Mouse (Mus musculus): ENCODE measurements at regions not wholly inside any gene's neighbourhood (a gene's known extent, or its start where the extent isn't known, plus 50 kb on each side); places are given as distances from the start of the nearest gene placed in this dataset.

- Histone ChIP-seq H3K9me3 (no peaks in the 10 kb centered on the region), H3K36me3 (no peaks in the 10 kb centered on the region), H3K27me3 (replicated peaks) (no peaks in the 10 kb centered on the region), H3K4me3 (replicated peaks) (no peak overlapping the region), H3K4me2 (no peak overlapping the region), H3K27ac (no peak overlapping the region), H3K9ac (no peak overlapping the region), H3K4me1 (no peaks in the 10 kb centered on the region)
- ATAC-seq (ENCODE audit: insufficient read depth, low FRiP score, low read depth), result no peak
- 75% methylated on average over 2 of the region's 2 CpGs for WGBS
These were observed 331.3 kb downstream of the Gja1 start for GRCm38 (mm10) chr10:56708411-56708810.

GRCm38 (mm10) chr10:56708886-56709285 is 331.8 kb downstream of the Gja1 start:
- 50% methylated on average over 1 of the region's 1 CpGs for WGBS
- Histone ChIP-seq H3K27ac (no peak overlapping the region), H3K27me3 (replicated peaks) (no peaks in the 10 kb centered on the region), H3K36me3 (no peaks in the 10 kb centered on the region), H3K4me1 (no peaks in the 10 kb centered on the region), H3K4me2 (no peak overlapping the region), H3K4me3 (replicated peaks) (no peak overlapping the region), H3K9ac (no peak overlapping the region), H3K9me3 (no peaks in the 10 kb centered on the region)
- no peak for ATAC-seq (ENCODE audit: insufficient read depth, low FRiP score, low read depth)

- Histone ChIP-seq H3K27ac (no peak overlapping the region), H3K9me3 (no peaks in the 10 kb centered on the region), H3K4me1 (no peaks in the 10 kb centered on the region), H3K36me3 (no peaks in the 10 kb centered on the region), H3K4me3 (replicated peaks) (no peak overlapping the region), H3K9ac (no peak overlapping the region), H3K27me3 (replicated peaks) (no peaks in the 10 kb centered on the region), H3K4me2 (no peak overlapping the region)
- 56% methylated on average over 7 of the region's 7 CpGs for WGBS
- no peak for ATAC-seq (ENCODE audit: insufficient read depth, low FRiP score, low read depth)
These were observed 335.5 kb downstream of the Gja1 start for GRCm38 (mm10) chr10:56712611-56713105.

- ATAC-seq (ENCODE audit: insufficient read depth, low FRiP score, low read depth), result no peak
- Histone ChIP-seq H3K4me1 (no peaks in the 10 kb centered on the region), H3K4me3 (replicated peaks) (no peak overlapping the region), H3K36me3 (no peaks in the 10 kb centered on the region), H3K9me3 (no peaks in the 10 kb centered on the region), H3K9ac (no peak overlapping the region), H3K4me2 (no peak overlapping the region), H3K27ac (no peak overlapping the region), H3K27me3 (replicated peaks) (no peaks in the 10 kb centered on the region)
These were observed 359.9 kb downstream of the Gja1 start for GRCm38 (mm10) chr10:56737073-56737472.

GRCm38 (mm10) chr10:56739621-56740020 is 362.5 kb downstream of the Gja1 start:
- Histone ChIP-seq H3K9me3 (no peaks in the 10 kb centered on the region), H3K4me2 (no peak overlapping the region), H3K36me3 (no peaks in the 10 kb centered on the region), H3K4me1 (no peaks in the 10 kb centered on the region), H3K27me3 (replicated peaks) (no peaks in the 10 kb centered on the region), H3K4me3 (replicated peaks) (no peak overlapping the region), H3K27ac (no peak overlapping the region), H3K9ac (no peak overlapping the region)
- ATAC-seq (ENCODE audit: insufficient read depth, low FRiP score, low read depth), result no peak
- WGBS, result 69% methylated on average over 3 of the region's 3 CpGs

GRCm38 (mm10) chr10:56752134-56752533 is 375.0 kb downstream of the Gja1 start:
- Histone ChIP-seq H3K4me2 (no peak overlapping the region), H3K9ac (no peak overlapping the region), H3K27me3 (replicated peaks) (no peaks in the 10 kb centered on the region), H3K4me1 (no peaks in the 10 kb centered on the region), H3K36me3 (no peaks in the 10 kb centered on the region), H3K4me3 (replicated peaks) (no peak overlapping the region), H3K27ac (no peak overlapping the region), H3K9me3 (no peaks in the 10 kb centered on the region)
- 16% methylated on average over 1 of the region's 2 CpGs for WGBS
- ATAC-seq (ENCODE audit: insufficient read depth, low FRiP score, low read depth), result no peak

- ATAC-seq (ENCODE audit: insufficient read depth, low FRiP score, low read depth), result no peak
- Histone ChIP-seq H3K4me1 (no peaks in the 10 kb centered on the region), H3K9ac (no peak overlapping the region), H3K4me3 (replicated peaks) (no peak overlapping the region), H3K27me3 (replicated peaks) (no peaks in the 10 kb centered on the region), H3K4me2 (no peak overlapping the region), H3K36me3 (no peaks in the 10 kb centered on the region), H3K27ac (no peak overlapping the region), H3K9me3 (no peaks in the 10 kb centered on the region)
- 43% methylated on average over 2 of the region's 2 CpGs for WGBS
These were observed 376.4 kb downstream of the Gja1 start for GRCm38 (mm10) chr10:56753576-56753975.

- Histone ChIP-seq H3K36me3 (no peaks in the 10 kb centered on the region), H3K9ac (no peak overlapping the region), H3K9me3 (no peaks in the 10 kb centered on the region), H3K4me1 (no peaks in the 10 kb centered on the region), H3K4me3 (replicated peaks) (no peak overlapping the region), H3K27me3 (replicated peaks) (no peaks in the 10 kb centered on the region), H3K4me2 (no peak overlapping the region), H3K27ac (no peak overlapping the region)
- no peak for ATAC-seq (ENCODE audit: insufficient read depth, low FRiP score, low read depth)
- 67% methylated on average over 11 of the region's 11 CpGs for WGBS
These were observed 377.5 kb downstream of the Gja1 start for GRCm38 (mm10) chr10:56754546-56755175.

GRCm38 (mm10) chr10:56770629-56771028 is 393.5 kb downstream of the Gja1 start:
- no peak overlapping the region for H3K4me2 ChIP-seq
- no peak overlapping the region for H3K4me3 ChIP-seq (replicated peaks)
- H3K9me3 ChIP-seq, result no peaks in the 10 kb centered on the region
- no peaks in the 10 kb centered on the region for H3K36me3 ChIP-seq
- no peak overlapping the region for H3K9ac ChIP-seq
- no peak for ATAC-seq (ENCODE audit: insufficient read depth, low FRiP score, low read depth)
- 81% methylated on average over 4 of the region's 4 CpGs for WGBS
- no peak overlapping the region for H3K27ac ChIP-seq
- no peaks in the 10 kb centered on the region for H3K4me1 ChIP-seq
- no peaks in the 10 kb centered on the region for H3K27me3 ChIP-seq (replicated peaks)

GRCm38 (mm10) chr10:56782265-56782664 is 405.1 kb downstream of the Gja1 start:
- Histone ChIP-seq H3K4me3 (replicated peaks) (no peak overlapping the region), H3K4me2 (no peak overlapping the region), H3K27me3 (replicated peaks) (no peaks in the 10 kb centered on the region), H3K36me3 (no peaks in the 10 kb centered on the region), H3K9ac (no peak overlapping the region), H3K9me3 (no peaks in the 10 kb centered on the region), H3K4me1 (no peaks in the 10 kb centered on the region), H3K27ac (no peak overlapping the region)
- no peak for ATAC-seq (ENCODE audit: insufficient read depth, low FRiP score, low read depth)
- 55% methylated on average over 2 of the region's 2 CpGs for WGBS

- no peak for ATAC-seq (ENCODE audit: insufficient read depth, low FRiP score, low read depth)
- no peaks in the 10 kb centered on the region for H3K36me3 ChIP-seq
- no peaks in the 10 kb centered on the region for H3K9me3 ChIP-seq
- H3K9ac ChIP-seq, result no peak overlapping the region
- no peak overlapping the region for H3K4me2 ChIP-seq
- no peak overlapping the region for H3K27ac ChIP-seq
- H3K4me1 ChIP-seq, result no peaks in the 10 kb centered on the region
- no peaks in the 10 kb centered on the region for H3K27me3 ChIP-seq (replicated peaks)
- H3K4me3 ChIP-seq (replicated peaks), result no peak overlapping the region
- WGBS, result 72% methylated on average over 4 of the region's 4 CpGs
These were observed 406.8 kb downstream of the Gja1 start for GRCm38 (mm10) chr10:56783941-56784340.

GRCm38 (mm10) chr10:56788081-56788480 is 411.0 kb downstream of the Gja1 start:
- H3K27ac ChIP-seq, result no peak overlapping the region
- no peaks in the 10 kb centered on the region for H3K9me3 ChIP-seq
- no peaks in the 10 kb centered on the region for H3K27me3 ChIP-seq (replicated peaks)
- H3K4me1 ChIP-seq, result no peaks in the 10 kb centered on the region
- ATAC-seq (ENCODE audit: insufficient read depth, low FRiP score, low read depth), result no peak
- no peak overlapping the region for H3K4me2 ChIP-seq
- H3K36me3 ChIP-seq, result no peaks in the 10 kb centered on the region
- no peak overlapping the region for H3K4me3 ChIP-seq (replicated peaks)
- 68% methylated on average over 4 of the region's 4 CpGs for WGBS
- H3K9ac ChIP-seq, result no peak overlapping the region

GRCm38 (mm10) chr10:56793074-56793473 is 415.9 kb downstream of the Gja1 start:
- 0 out of 2 replicates have a peak, but pooled peaks have one; percentile 27 for ATAC-seq (ENCODE audit: insufficient read depth, low FRiP score, low read depth)
- Histone ChIP-seq H3K4me1 (no peaks in the 10 kb centered on the region), H3K27ac (no peak overlapping the region), H3K4me2 (no peak overlapping the region), H3K27me3 (replicated peaks) (no peaks in the 10 kb centered on the region), H3K4me3 (replicated peaks) (no peak overlapping the region), H3K9ac (no peak overlapping the region), H3K36me3 (no peaks in the 10 kb centered on the region), H3K9me3 (no peaks in the 10 kb centered on the region)
- WGBS, result 37% methylated on average over 8 of the region's 8 CpGs
